Comparison of ENCODE assay signal across 9 mouse cellular contexts in genomic region chr2:32282727-32283126, GRCm38 (mm10). TPM values are rescaled to one million over a fixed set of nuclear protein-coding genes. Genes with fewer than 3 reads are reported as not detected.
DNase-seq lines count a peak whose midpoint lies in the region; ATAC-seq and TF ChIP-seq lines count a peak whose summit lies in the region.
"Had no signal": no experiment of that assay in that cellular context is flagged by ENCODE, and none has a peak within 500 bp of the region (broad histone marks: within the 10 kb centered on the region; RNA-seq: fewer than 3 reads in every experiment).

No protein-coding gene starts in this region.

- CTCF ChIA-PET in Patski (lab: Charles Lee) = interaction anchor here (0.7 to 3.3 kb wide), 9 partner anchors 14 to 54 kb away, joined by 3 to 7 read pairs (median 3); partner anchors contain the start of gene Pomt1

- in situ Hi-C loops in Patski (cut with MboI; ENCODE audit: low pct_unique_long_range_greater_than_20kb) = no loop called here

- no peak for TF ChIP-seq POLR2A in cerebellum, adult 2 months (IDR thresholded peaks at IDR 0.05; ENCODE audit: borderline replicate concordance, insufficient read depth, low read length)

- no peak for ATAC-seq in midbrain, embryonic 11.5 days (ENCODE audit: low FRiP score)
- ATAC-seq in Patski = no peak
- ATAC-seq in granulocyte monocyte progenitor cell, adult 5-6 weeks (replicated peaks; ENCODE audit: poor library complexity, severe bottlenecking) = peak; percentile 83
- no peak for ATAC-seq in liver, embryonic 13.5 days (ENCODE audit: low read depth)

- POLR2A ChIA-PET in Patski (lab: Charles Lee) = no interaction called here

- peaks cover 80% of the 10 kb centered on the region for H3K36me3 ChIP-seq in midbrain, embryonic 10.5 days
- H3K36me3 ChIP-seq in midbrain, embryonic 11.5 days (ENCODE audit: control insufficient read depth, insufficient read depth, low read length) = peaks cover 13% of the 10 kb centered on the region
- peaks cover 67% of the 10 kb centered on the region for H3K36me3 ChIP-seq in liver, embryonic 13.5 days
- peaks cover 85% of the 10 kb centered on the region for H3K36me3 ChIP-seq in forebrain, embryonic 10.5 days (replicated peaks)

- H3K4me2 ChIP-seq in midbrain, embryonic 11.5 days = no peak overlapping the region
- no peak overlapping the region for H3K4me2 ChIP-seq in liver, embryonic 13.5 days
- H3K4me2 ChIP-seq: hindbrain, embryonic 15.5 days had no signal

- no peak overlapping the region for H3K27ac ChIP-seq in midbrain, embryonic 10.5 days (replicated peaks)
- no peak overlapping the region for H3K27ac ChIP-seq in midbrain, embryonic 11.5 days (ENCODE audit: low read depth, low read length)
- H3K27ac ChIP-seq in cerebellum, adult 2 months (ENCODE audit: insufficient read depth, low read length) = no peak overlapping the region
- no peak overlapping the region for H3K27ac ChIP-seq in liver, embryonic 13.5 days
- no peak overlapping the region for H3K27ac ChIP-seq in forebrain, embryonic 10.5 days
- H3K27ac ChIP-seq: hindbrain, embryonic 15.5 days had no signal

- H3K4me1 ChIP-seq in midbrain, embryonic 10.5 days = peaks cover 12% of the 10 kb centered on the region
- peaks cover 7% of the 10 kb centered on the region; the same call in 1 of the 2 replicates for H3K4me1 ChIP-seq in midbrain, embryonic 11.5 days (ENCODE audit: control insufficient read depth, insufficient read depth, low read length)
- no peaks in the 10 kb centered on the region; the same call in 1 of the 2 replicates for H3K4me1 ChIP-seq in cerebellum, adult 2 months (ENCODE audit: control insufficient read depth, insufficient read depth, low read length)
- H3K4me1 ChIP-seq in liver, embryonic 13.5 days (replicated peaks) = peaks cover 25% of the 10 kb centered on the region
- H3K4me1 ChIP-seq in forebrain, embryonic 10.5 days = peaks cover 11% of the 10 kb centered on the region

- H3K27me3 ChIP-seq in midbrain, embryonic 10.5 days (ENCODE audit: low read depth, poor library complexity, severe bottlenecking) = no peaks in the 10 kb centered on the region
- H3K27me3 ChIP-seq in midbrain, embryonic 11.5 days (ENCODE audit: control insufficient read depth, insufficient read depth, low read length) = no peaks in the 10 kb centered on the region
- no peaks in the 10 kb centered on the region for H3K27me3 ChIP-seq in Patski
- H3K27me3 ChIP-seq in cerebellum, adult 2 months (ENCODE audit: control insufficient read depth, insufficient read depth, low read length) = no peaks in the 10 kb centered on the region
- no peaks in the 10 kb centered on the region for H3K27me3 ChIP-seq in liver, embryonic 13.5 days
- no peaks in the 10 kb centered on the region for H3K27me3 ChIP-seq in forebrain, embryonic 10.5 days (ENCODE audit: poor library complexity, severe bottlenecking)
- H3K27me3 ChIP-seq: hindbrain, embryonic 15.5 days had no signal

- H3K9me3 ChIP-seq in midbrain, embryonic 10.5 days (replicated peaks) = no peaks in the 10 kb centered on the region
- no peaks in the 10 kb centered on the region for H3K9me3 ChIP-seq in midbrain, embryonic 11.5 days (ENCODE audit: control insufficient read depth, low read length)
- no peaks in the 10 kb centered on the region for H3K9me3 ChIP-seq in liver, embryonic 13.5 days (replicated peaks)
- no peaks in the 10 kb centered on the region for H3K9me3 ChIP-seq in forebrain, embryonic 10.5 days
- H3K9me3 ChIP-seq: hindbrain, embryonic 15.5 days had no signal

- TF ChIP-seq CTCF in Patski (IDR thresholded peaks at IDR 0.05) = peak; percentile 86
- TF ChIP-seq CTCF in cerebellum, adult 2 months (IDR thresholded peaks at IDR 0.05; ENCODE audit: borderline replicate concordance, insufficient read depth, low read depth, low read length) = peak; percentile 70

- WGBS in midbrain, embryonic 10.5 days = 81% methylated on average over 1 of the region's 1 CpGs
- WGBS in midbrain, embryonic 11.5 days = 75% methylated on average over 1 of the region's 1 CpGs
- WGBS in cerebellum, adult 2 months = 78% methylated on average over 1 of the region's 1 CpGs
- 79% methylated on average over 1 of the region's 1 CpGs for WGBS in liver, embryonic 13.5 days (ENCODE audit: insufficient replicate concordance)
- WGBS in forebrain, embryonic 10.5 days = 85% methylated on average over 1 of the region's 1 CpGs

- H3K4me3 ChIP-seq in midbrain, embryonic 10.5 days = no peak overlapping the region
- no peak overlapping the region for H3K4me3 ChIP-seq in midbrain, embryonic 11.5 days (ENCODE audit: low read depth, low read length)
- H3K4me3 ChIP-seq in cerebellum, adult 2 months (replicated peaks; ENCODE audit: insufficient read depth, low read depth, low read length) = no peak overlapping the region
- H3K4me3 ChIP-seq in liver, embryonic 13.5 days (replicated peaks) = no peak overlapping the region
- H3K4me3 ChIP-seq in forebrain, embryonic 10.5 days = no peak overlapping the region
- H3K4me3 ChIP-seq: hindbrain, embryonic 15.5 days had no signal

- DNase-seq in midbrain, embryonic 10.5 days (ENCODE audit: low spot score) = peak; percentile 42
- no peak for DNase-seq in midbrain, embryonic 11.5 days (ENCODE audit: low spot score, missing footprints)
- no peak for DNase-seq in Patski (ENCODE audit: low read depth, low spot score)
- DNase-seq in cerebellum, adult 2 months = peak; percentile 53 to 62
- DNase-seq in liver, embryonic 13.5 days = peak; percentile 39
- peak; percentile 67 for DNase-seq in skeletal muscle tissue, adult 2 months (ENCODE audit: low read depth, low spot score)
- DNase-seq in forebrain, embryonic 10.5 days (ENCODE audit: extremely low spot score, low spot score) = no peak

- H3K9ac ChIP-seq in midbrain, embryonic 11.5 days (ENCODE audit: low read length) = no peak overlapping the region
- no peak overlapping the region for H3K9ac ChIP-seq in liver, embryonic 13.5 days
- H3K9ac ChIP-seq: hindbrain, embryonic 15.5 days had no signal

RNA-seq across cellular contexts. Expression of gene Golga2, which starts 4.5 kb away (rescaled TPM):
- 16.7 and 21.1 TPM in 2 replicates for polyA plus RNA-seq in midbrain, embryonic 10.5 days (2016; fragmentation: Nextera tagmentation; extraction: Ambion mirVana)
- 14.6 and 16.7 TPM in 2 replicates for polyA plus RNA-seq in midbrain, embryonic 11.5 days (2014; fragmentation: Nextera tagmentation; extraction: Ambion mirVana)
- polyA plus RNA-seq in Patski (2021) = 70.8 TPM
- polyA plus RNA-seq in cerebellum, adult 2 months (2012; rRNA removed) = 74.0 TPM in 2 replicates
- 32.2 and 38.0 TPM in 2 replicates for total RNA-seq in granulocyte monocyte progenitor cell, adult 5-6 weeks (2014; fragmentation: Nextera tagmentation)
- 49.7 and 50.9 TPM in 2 replicates for total RNA-seq in granulocyte monocyte progenitor cell, adult 5-6 weeks (2017)
- 7.4 and 8.7 TPM in 2 replicates for polyA plus RNA-seq in liver, embryonic 13.5 days (2015; fragmentation: Nextera tagmentation; extraction: Ambion mirVana)
- polyA plus RNA-seq in forebrain, embryonic 10.5 days (2016; fragmentation: Nextera tagmentation; extraction: Ambion mirVana) = 16.6 and 17.4 TPM in 2 replicates

RNA-seq across cellular contexts. Expression of gene Swi5, which starts 5.1 kb away (rescaled TPM):
- 536 and 538 TPM in 2 replicates for polyA plus RNA-seq in midbrain, embryonic 10.5 days (2016; fragmentation: Nextera tagmentation; extraction: Ambion mirVana)
- 382 and 417 TPM in 2 replicates for polyA plus RNA-seq in midbrain, embryonic 11.5 days (2014; fragmentation: Nextera tagmentation; extraction: Ambion mirVana)
- polyA plus RNA-seq in Patski (2021) = 400 TPM
- polyA plus RNA-seq in cerebellum, adult 2 months (2012; rRNA removed) = 242 and 270 TPM in 2 replicates
- total RNA-seq in granulocyte monocyte progenitor cell, adult 5-6 weeks (2014; fragmentation: Nextera tagmentation) = 283 and 409 TPM in 2 replicates
- 384 and 442 TPM in 2 replicates for total RNA-seq in granulocyte monocyte progenitor cell, adult 5-6 weeks (2017)
- polyA plus RNA-seq in liver, embryonic 13.5 days (2015; fragmentation: Nextera tagmentation; extraction: Ambion mirVana) = 218 and 237 TPM in 2 replicates
- 529 and 531 TPM in 2 replicates for polyA plus RNA-seq in forebrain, embryonic 10.5 days (2016; fragmentation: Nextera tagmentation; extraction: Ambion mirVana)

RNA-seq across cellular contexts. Expression of gene Uck1, which starts 22.8 kb away (rescaled TPM):
- polyA plus RNA-seq in midbrain, embryonic 10.5 days (2016; fragmentation: Nextera tagmentation; extraction: Ambion mirVana) = 91.4 and 91.7 TPM in 2 replicates
- 70.9 and 73.2 TPM in 2 replicates for polyA plus RNA-seq in midbrain, embryonic 11.5 days (2014; fragmentation: Nextera tagmentation; extraction: Ambion mirVana)
- 67.5 TPM for polyA plus RNA-seq in Patski (2021)
- polyA plus RNA-seq in cerebellum, adult 2 months (2012; rRNA removed) = 72.0 and 74.4 TPM in 2 replicates
- 37.7 and 43.5 TPM in 2 replicates for total RNA-seq in granulocyte monocyte progenitor cell, adult 5-6 weeks (2014; fragmentation: Nextera tagmentation)
- 28.8 and 33.7 TPM in 2 replicates for total RNA-seq in granulocyte monocyte progenitor cell, adult 5-6 weeks (2017)
- polyA plus RNA-seq in liver, embryonic 13.5 days (2015; fragmentation: Nextera tagmentation; extraction: Ambion mirVana) = 28.0 and 30.1 TPM in 2 replicates
- 83.6 and 91.4 TPM in 2 replicates for polyA plus RNA-seq in forebrain, embryonic 10.5 days (2016; fragmentation: Nextera tagmentation; extraction: Ambion mirVana)

RNA-seq across cellular contexts. Expression of gene Pomt1, which starts 46.3 kb away (rescaled TPM):
- 27.4 and 30.3 TPM in 2 replicates for polyA plus RNA-seq in midbrain, embryonic 10.5 days (2016; fragmentation: Nextera tagmentation; extraction: Ambion mirVana)
- polyA plus RNA-seq in midbrain, embryonic 11.5 days (2014; fragmentation: Nextera tagmentation; extraction: Ambion mirVana) = 16.4 and 22.0 TPM in 2 replicates
- 32.1 TPM for polyA plus RNA-seq in Patski (2021)
- polyA plus RNA-seq in cerebellum, adult 2 months (2012; rRNA removed) = 23.1 and 23.9 TPM in 2 replicates
- 17.8 and 30.8 TPM in 2 replicates for total RNA-seq in granulocyte monocyte progenitor cell, adult 5-6 weeks (2014; fragmentation: Nextera tagmentation)
- total RNA-seq in granulocyte monocyte progenitor cell, adult 5-6 weeks (2017) = 40.3 and 51.3 TPM in 2 replicates
- 15.4 and 15.6 TPM in 2 replicates for polyA plus RNA-seq in liver, embryonic 13.5 days (2015; fragmentation: Nextera tagmentation; extraction: Ambion mirVana)
- polyA plus RNA-seq in forebrain, embryonic 10.5 days (2016; fragmentation: Nextera tagmentation; extraction: Ambion mirVana) = 26.6 and 29.7 TPM in 2 replicates

Comparison
In these comparisons a context has a peak if more than half of its experiments do, and no peak if none do; other contexts are left out.
1. DNase-seq: peak in midbrain, embryonic 10.5 days (single experiment), cerebellum, adult 2 months (2 of 2), liver, embryonic 13.5 days (single experiment) and skeletal muscle tissue, adult 2 months (single experiment); none in midbrain, embryonic 11.5 days (single experiment), Patski (single experiment) and forebrain, embryonic 10.5 days (single experiment).